Mouse (Mus musculus): ENCODE measurements around the gene Lingo3.

Gene Lingo3

DNA sequence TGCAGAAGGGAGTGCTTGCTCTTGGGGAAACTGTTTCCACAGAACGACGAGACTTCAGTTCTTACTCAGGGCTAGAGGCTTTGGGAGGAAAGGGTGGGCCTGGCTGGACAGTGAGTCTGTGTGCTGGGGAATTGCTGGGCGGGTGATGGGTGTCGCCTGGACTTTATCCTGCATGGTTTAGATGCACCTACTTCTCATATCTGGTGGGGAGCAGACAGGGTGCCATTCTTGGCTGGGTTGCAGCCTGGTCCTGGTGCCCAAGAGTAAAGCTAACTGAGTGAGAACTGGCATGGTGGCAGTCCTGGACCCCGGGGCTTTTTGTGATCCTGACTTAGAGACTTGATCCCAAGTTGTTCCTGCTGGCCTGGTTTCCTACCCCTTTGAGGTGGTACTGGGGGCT is 13.1 kb upstream of the Lingo3 start:
- CTCF ChIA-PET = interaction anchor here in 2 of 4 experiments (2.2 to 4.3 kb wide), 3 partner anchors 9 to 24 kb away, joined by 10 to 22 read pairs (median 10); no protein-coding TSS in a partner anchor
- POLR2A ChIA-PET = interaction anchor here in 3 of 4 experiments (0.7 to 6.4 kb wide), 13 partner anchors 8 to 483 kb away, joined by 3 to 49 read pairs (median 5); partner anchors contain the start of genes Gadd45b (in 2 of the 3) and Mknk2 (in 1 of the 3)

DNA sequence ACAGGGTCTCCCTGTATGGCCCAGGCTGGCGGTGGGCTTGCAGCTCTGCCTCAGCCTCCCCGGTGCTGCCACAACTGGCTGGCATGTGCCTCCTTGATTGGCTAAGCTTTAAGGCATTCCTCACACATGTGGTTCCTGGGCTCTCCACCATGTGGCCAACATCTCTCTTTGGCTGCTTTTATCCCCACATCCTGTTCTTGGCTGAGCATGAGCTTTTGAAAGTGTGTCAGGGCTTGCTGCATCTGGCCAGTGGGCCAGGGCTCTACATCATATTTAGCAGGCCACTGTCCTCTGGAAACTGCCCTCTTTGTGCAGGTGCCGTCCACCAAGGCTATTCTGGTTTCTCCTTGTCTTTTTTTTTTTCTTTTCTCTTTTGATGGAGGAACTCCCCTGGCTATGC is 12.4 kb upstream of the Lingo3 start:
- CTCF ChIA-PET = interaction anchor here in 3 of 4 experiments (0.6 to 4.3 kb wide), 5 partner anchors 19 to 374 kb away, joined by 4 to 22 read pairs (median 9); partner anchors contain the start of gene Atcay (in 1 of the 3)
- POLR2A ChIA-PET = interaction anchor here in 3 of 4 experiments (0.5 to 6.4 kb wide), 20 partner anchors 9 to 675 kb away, joined by 3 to 49 read pairs (median 5); partner anchors contain the start of genes Gadd45b (in 1 of the 3), Mknk2 (in 1 of the 3) and Tmprss9 (in 1 of the 3)

DNA sequence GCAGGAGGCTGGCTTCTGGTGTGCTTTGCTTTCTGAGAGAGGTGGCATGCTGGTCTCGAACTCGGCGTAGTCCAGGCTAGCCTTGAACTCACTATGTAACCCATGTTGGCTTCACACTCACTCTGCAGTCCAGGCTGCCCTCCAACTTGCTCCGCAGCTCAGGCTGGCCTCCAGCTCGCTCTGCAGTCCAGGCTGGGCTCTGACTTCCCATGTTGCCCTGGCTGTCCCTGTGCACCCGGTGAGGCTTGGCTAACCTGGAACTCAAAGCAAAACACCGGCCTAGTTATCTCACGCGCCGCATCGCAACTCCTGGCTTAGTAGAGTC is 11.9 kb upstream of the Lingo3 start:
- POLR2A ChIA-PET = interaction anchor here (0.5 to 6.4 kb wide), 35 partner anchors 9 to 180 kb away, joined by 3 to 49 read pairs (median 4); partner anchors contain the start of genes Ap3d1 (in 1 of the 4), Gadd45b (in 1 of the 4), Mknk2 (in 1 of the 4) and Tmprss9 (in 1 of the 4)
- CTCF ChIA-PET = interaction anchor here in 3 of 4 experiments (0.6 to 2.2 kb wide), 9 partner anchors 19 to 985 kb away, joined by 3 to 10 read pairs (median 5); partner anchors contain the start of gene Atcay (in 1 of the 3)

DNA sequence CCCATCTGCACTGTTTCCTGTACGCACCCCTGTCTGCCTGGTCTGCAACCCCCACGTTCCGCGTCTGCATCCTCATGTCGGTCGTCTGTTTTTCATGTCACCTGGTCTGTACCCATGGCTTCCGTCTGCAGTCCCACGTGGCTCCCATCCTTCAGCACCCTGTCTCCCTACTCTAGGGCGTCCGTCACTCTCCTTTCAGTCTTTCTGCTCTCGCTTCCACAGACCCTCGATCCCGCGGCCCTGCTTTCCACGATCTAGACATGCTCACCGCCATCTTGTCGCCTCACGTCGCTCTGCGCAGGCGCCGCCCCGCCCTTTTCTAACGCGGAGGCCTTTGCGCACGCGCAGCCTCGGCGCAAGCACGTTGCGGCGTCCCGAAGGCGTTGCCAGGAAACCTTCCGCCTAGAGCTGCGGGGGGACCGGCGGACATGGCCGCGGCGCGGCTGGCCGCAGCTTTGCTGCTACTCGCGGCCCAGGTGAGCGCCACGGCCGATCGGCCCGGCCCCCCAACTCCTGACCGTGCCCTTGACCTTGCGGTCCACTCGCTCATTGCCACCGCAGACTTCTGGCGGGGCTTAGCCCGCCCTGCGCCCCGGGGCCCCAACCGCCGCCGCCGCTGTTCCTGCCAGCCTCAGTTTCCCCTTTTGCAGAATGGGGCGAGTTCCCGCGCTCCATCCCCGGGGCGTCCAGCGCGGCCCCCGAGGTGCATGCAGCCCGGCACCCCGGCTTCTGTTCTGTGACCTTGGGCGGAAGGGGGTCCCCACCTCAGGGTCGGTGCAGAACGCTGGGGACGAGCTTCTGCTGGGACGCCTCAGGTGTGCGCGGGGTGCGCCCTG is 11.3 kb upstream of the Lingo3 start, which contains the start of the genes Lsm7 and Sppl2b:
Lsm7 (minus strand) TSS at position 297 of the 836 bp plus-strand sequence.
Sppl2b (plus strand) TSS at position 363 of the 836 bp plus-strand sequence.
- POLR2A ChIA-PET = interaction anchor here (0.5 to 6.4 kb wide), 35 partner anchors 8 to 180 kb away, joined by 3 to 49 read pairs (median 3); partner anchors contain the start of genes Ap3d1 (in 1 of the 4), Gadd45b (in 1 of the 4), Mknk2 (in 1 of the 4) and Tmprss9 (in 1 of the 4)
- CTCF ChIA-PET = interaction anchor here in 3 of 4 experiments (0.6 to 2.2 kb wide), 9 partner anchors 18 to 984 kb away, joined by 3 to 10 read pairs (median 4); no protein-coding TSS in a partner anchor

DNA sequence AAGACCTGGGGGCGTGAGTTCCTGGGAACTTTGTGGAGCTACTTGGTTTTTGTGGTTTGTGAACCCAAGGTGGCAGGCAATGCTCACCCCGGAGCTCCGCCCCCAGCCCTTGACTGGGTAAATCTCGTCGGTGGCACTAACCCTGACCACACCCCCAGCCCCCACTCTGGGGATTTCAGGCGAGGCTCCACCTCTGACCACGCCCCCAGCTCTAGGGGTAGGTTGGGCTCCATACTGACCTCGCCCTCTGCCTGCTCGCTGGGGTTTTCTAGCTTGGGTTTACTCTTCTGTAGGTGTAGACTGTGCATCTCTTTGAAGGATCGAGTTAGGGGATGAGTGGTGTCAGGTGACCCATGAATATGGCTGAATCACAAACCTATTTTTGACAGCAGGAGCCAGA is 4.7 kb upstream of the Lingo3 start:
- ChIA-PET CTCF (interaction anchor here (0.5 to 1.9 kb wide), 18 partner anchors 10 to 310 kb away, joined by 3 to 16 read pairs (median 4); no protein-coding TSS in a partner anchor), POLR2A (interaction anchor here (0.5 to 2.4 kb wide), 62 partner anchors 9 to 425 kb away, joined by 3 to 39 read pairs (median 4); partner anchors contain the start of genes Gadd45b (in 2 of the 4), Timm13 (in 2 of the 4), Tmprss9 (in 2 of the 4) and Adat3 (in 1 of the 4))

DNA sequence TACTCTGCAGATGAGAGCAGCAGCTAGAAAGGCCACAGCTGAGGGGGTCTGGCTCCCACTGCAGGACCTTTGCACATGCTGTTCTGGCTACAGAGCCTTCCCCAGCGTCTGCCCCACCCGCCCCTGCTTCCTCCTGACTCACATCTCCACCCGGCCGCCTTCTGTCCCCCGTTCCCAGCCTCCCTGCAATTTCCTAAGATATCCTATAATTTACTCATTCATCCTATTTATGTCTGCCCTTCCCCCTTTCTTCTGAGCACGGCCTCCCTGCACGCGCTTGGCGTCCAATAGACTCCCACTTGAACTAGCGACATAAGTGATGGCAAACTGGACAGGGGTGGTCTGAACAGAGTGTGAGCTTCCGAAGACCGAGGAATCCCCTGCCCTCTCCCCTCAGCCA is 1.9 kb upstream of the Lingo3 start:
- POLR2A ChIA-PET = interaction anchor here in 3 of 4 experiments (0.8 to 5.0 kb wide), 13 partner anchors 10 to 395 kb away, joined by 3 to 62 read pairs (median 4); partner anchors contain the start of genes Gadd45b (in 1 of the 3), Lsm7 (in 1 of the 3) and Sppl2b (in 1 of the 3)
- CTCF ChIA-PET = interaction anchor here in 2 of 4 experiments (0.6 to 1.5 kb wide), 3 partner anchors 30 to 98 kb away, joined by 3 to 6 read pairs (median 4); no protein-coding TSS in a partner anchor

DNA sequence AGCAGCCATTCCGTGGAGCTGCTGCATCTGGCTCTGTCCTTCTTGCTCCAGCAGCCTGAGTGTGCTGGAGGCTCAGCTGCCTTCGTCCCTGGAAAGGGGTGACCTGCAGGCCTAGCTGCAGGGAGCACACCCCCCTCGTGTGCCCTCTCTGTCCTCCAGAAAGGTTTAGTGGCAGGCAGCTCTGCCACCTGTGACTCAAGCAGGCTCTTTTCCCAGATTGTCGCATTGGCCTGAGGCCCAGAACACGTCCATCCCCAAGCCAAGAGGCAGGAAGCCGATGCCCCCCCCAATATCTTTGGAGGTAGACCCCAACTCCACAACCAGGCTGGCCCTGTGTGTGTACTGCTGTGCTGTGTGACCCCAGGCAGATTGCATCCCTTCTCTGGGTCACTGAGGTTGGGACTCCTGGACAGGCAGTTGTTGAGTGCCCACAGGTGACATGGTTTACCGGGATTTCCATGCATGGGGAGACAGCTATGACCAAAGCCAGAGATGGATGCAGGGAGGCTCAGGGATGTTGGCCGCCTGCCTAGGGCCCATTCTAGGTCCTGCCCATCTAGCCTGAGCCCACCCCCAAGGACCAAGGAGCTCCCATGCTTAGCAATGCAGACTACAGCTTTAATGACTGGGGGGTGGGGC is 1.3 kb upstream of the Lingo3 start:
- CTCF ChIA-PET = interaction anchor here (0.5 to 1.5 kb wide), 7 partner anchors 31 to 588 kb away, joined by 3 to 9 read pairs (median 3); no protein-coding TSS in a partner anchor

DNA sequence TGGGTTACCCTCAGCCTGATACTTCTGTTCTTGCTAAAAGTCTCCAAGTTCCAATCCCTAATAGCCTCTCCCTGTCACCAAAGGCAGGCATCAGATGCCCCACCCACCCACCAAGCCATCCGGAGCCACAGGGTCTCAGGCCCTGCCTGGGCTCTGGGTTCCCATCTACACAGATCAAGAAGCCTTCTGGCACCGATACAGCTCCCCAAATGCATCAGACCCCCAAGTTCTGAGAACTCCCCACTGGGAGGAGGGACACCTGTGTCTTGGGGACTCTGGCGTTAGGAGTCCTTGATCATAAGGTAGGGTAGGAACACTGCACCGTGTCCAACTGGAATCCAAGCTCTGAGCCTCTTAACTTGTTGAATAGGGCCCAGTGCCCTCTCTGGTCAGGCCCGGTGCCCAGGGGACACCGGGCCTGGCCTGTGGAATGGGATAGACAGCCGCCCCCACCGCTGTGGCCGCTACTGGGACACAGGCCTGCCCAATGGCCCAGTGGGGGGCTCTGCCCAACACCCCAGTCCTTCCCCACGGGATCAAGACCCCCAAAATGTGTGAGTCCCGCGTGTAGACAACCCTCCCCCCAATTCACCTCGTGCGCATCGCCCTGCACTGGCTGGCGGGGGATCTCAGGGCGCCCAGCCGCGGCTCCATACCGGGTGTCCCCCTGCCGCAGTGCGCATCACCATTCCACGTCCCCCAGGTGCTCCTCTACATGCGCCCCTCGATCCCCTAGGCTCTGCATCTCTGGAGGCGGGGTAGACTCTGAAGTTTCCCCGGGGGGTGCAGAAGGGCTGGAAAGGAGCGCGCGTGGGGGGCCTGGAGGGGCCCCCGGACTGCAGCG is 530 bp downstream of the Lingo3 start:
- ChIA-PET CTCF (interaction anchor here (0.6 to 1.3 kb wide), 5 partner anchors 32 to 120 kb away, joined by 3 read pairs; partner anchors contain the start of gene Gadd45b (in 1 of the 4)), POLR2A (interaction anchor here (0.5 to 5.0 kb wide), 21 partner anchors 8 to 792 kb away, joined by 3 to 62 read pairs (median 3); partner anchors contain the start of genes Gadd45b (in 2 of the 4), Lsm7 (in 1 of the 4) and Sppl2b (in 1 of the 4))

More for the DNA sequence above, 1.3 kb upstream of the Lingo3 start:
- POLR2A ChIA-PET = interaction anchor here (0.6 to 5.0 kb wide), 18 partner anchors 8 to 173 kb away, joined by 3 to 62 read pairs (median 4); partner anchors contain the start of genes Ap3d1 (in 1 of the 4), Gadd45b (in 1 of the 4), Jsrp1 (in 1 of the 4) and Lsm7 (in 1 of the 4)

DNA sequence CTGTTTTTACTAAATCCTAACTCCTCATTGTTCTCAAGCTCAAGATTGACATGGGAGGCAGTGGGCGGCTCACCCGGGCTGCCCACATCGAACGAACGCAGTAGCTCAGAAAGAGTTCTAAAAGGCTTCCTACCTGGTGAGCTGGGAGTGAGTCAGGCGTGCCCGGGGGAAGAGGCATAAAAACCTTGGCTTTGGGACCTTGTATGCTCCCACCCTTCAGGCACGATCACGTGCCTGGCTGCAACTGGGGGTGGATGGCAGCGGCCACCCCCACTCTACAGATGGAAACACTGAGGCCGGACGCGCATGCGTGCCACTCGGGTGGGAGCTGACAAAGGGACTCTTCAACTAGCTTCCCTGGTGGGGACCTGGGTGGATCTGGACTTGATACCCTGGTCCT is 1.5 kb downstream of the Lingo3 start:
- ChIA-PET POLR2A (interaction anchor here in 3 of 4 experiments (0.7 to 5.0 kb wide), 16 partner anchors 10 to 166 kb away, joined by 3 to 62 read pairs (median 3); partner anchors contain the start of genes Gadd45b (in 2 of the 3), Dot1l (in 1 of the 3), Lsm7 (in 1 of the 3) and Sppl2b (in 1 of the 3)), CTCF (interaction anchor here in 3 of 4 experiments (1.1 to 1.3 kb wide), 3 partner anchors 33 to 87 kb away, joined by 3 read pairs; partner anchors contain the start of gene Gadd45b (in 1 of the 3))

DNA sequence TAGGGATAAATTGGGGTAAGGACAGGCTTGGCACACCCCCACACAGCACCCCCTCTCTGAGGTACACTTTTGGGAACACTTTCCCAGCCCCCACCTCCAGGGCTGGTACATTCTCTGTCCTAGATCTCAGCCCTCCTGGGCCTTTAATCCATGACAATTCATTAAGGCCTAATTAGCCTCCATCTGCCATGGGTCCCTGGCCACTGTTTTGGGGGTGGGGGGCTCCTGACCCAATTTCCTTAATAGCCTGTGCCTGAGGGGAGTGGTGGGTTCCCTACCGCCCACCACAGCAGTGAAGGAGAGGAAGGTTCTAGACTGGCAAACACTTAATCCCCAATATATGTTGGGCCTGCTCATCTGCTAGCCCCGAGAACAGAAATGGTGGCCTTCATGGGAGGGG is 2.2 kb downstream of the Lingo3 start:
- ChIA-PET POLR2A (interaction anchor here in 3 of 4 experiments (0.7 to 5.0 kb wide), 8 partner anchors 10 to 101 kb away, joined by 3 to 62 read pairs (median 6); partner anchors contain the start of genes Dot1l (in 1 of the 3) and Gadd45b (in 1 of the 3)), CTCF (no interaction called here)

DNA sequence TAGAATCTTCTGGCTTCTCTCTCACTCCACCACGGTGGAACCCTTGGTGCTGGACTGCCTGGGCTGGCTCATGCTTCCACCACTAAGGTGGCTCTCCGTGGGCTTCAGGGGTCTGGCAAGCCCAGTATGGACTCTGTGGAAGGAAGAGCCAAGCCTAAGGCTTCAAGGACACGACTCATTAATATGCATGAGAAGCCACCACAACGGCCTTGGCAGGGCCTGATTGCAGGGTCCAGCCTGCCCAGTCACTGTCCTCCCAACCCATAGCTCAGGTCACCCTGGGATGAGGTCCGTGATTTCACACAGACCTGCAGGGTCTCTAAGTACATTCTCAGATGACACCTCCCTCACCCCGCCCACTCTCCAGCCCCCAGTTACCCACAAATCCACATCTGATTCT is 4.0 kb downstream of the Lingo3 start:
- POLR2A ChIA-PET = interaction anchor here (1.0 to 5.2 kb wide), 9 partner anchors 8 to 179 kb away, joined by 3 to 36 read pairs (median 3); no protein-coding TSS in a partner anchor

DNA sequence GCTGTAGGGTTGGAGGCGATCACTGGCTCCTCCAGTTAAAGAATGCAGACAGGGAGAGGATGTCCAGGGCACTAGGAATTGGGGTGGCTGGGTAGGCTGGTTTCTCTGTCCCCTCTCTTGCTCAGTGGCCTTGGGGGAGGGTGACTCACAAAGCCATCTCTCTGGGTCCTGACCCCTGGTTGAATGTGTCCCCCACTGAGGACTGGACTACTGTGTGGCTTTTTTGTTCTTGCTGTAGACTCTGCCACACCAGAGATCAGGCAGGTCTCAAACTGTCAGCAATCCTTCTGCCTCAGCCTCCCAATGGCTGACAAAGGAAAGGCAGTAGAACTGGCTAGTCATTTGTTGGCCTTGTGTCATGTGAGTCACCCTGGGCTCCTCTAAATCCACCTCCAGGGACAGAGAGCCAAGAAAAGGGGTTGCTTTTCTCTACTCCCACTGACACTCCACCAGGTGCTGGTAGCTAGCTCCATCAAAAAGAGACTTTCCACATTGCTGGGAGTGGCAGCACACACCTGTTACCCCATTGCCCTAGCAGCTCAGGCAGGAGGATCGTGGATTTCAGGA is 5.4 kb downstream of the Lingo3 start:
- POLR2A ChIA-PET = interaction anchor here in 3 of 4 experiments (0.6 to 5.2 kb wide), 11 partner anchors 8 to 249 kb away, joined by 3 to 36 read pairs (median 6); partner anchors contain the start of gene Gadd45b (in 1 of the 3)
- CTCF ChIA-PET = interaction anchor here in 2 of 4 experiments (0.6 to 3.7 kb wide), 2 partner anchors 31 to 42 kb away, joined by 3 to 17 read pairs; no protein-coding TSS in a partner anchor

More for the DNA sequence above, 4.0 kb downstream of the Lingo3 start:
- CTCF ChIA-PET = interaction anchor here in 2 of 4 experiments (1.0 to 1.2 kb wide), 3 partner anchors 41 to 242 kb away, joined by 3 to 6 read pairs (median 3); no protein-coding TSS in a partner anchor

DNA sequence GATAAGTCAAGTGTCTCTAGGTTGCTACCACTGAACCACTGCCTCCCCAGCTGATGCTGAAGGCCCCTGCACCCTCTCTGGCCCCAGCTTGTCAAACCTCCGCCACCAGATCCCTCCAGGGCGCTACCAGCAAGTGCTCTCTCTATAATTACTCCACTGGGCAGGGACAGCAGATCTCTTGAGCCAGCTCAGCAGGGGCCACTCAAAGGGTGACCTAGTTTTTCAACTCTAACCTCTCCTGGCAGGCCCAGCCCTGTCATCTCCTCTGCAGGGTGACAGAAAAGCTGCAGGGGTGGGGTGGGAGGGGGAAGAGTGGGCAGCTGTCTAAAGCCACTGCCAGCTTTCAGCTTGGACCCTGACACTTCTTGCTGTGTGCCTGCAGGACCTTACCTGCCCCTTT is 6.0 kb downstream of the Lingo3 start:
- CTCF ChIA-PET = interaction anchor here in 2 of 4 experiments (0.6 to 3.7 kb wide), 4 partner anchors 18 to 206 kb away, joined by 3 to 17 read pairs (median 4); partner anchors contain the start of genes Lsm7 (in 1 of the 2) and Sppl2b (in 1 of the 2)

DNA sequence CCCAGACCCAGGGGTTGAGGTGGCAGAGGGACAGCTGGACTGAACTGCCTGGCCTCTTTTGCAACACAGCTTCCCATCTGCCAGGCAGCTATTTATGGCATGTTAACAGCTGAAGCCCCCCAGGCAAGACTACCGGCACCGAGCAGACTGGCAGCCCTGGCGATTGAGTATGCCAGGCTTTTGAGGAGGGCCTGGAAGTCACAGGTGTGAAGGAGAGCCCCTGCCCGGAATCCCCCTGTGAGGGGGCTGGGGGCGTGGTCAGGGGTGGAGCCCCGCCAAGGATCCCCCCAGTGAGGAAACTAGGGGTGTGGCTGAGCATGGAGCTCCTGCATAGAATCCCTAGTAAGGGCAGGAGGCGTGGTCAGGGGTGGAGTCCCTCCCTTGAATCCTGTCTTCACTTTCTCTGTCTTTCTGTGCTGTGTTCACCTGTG is 6.9 kb downstream of the Lingo3 start:
- POLR2A ChIA-PET = interaction anchor here in 3 of 4 experiments (0.6 to 5.2 kb wide), 17 partner anchors 8 to 181 kb away, joined by 3 to 36 read pairs (median 5); partner anchors contain the start of gene Gadd45b (in 2 of the 3)
- CTCF ChIA-PET = interaction anchor here in 3 of 4 experiments (0.6 to 3.7 kb wide), 8 partner anchors 18 to 473 kb away, joined by 3 to 17 read pairs (median 4); partner anchors contain the start of genes Amh (in 1 of the 3), Lsm7 (in 1 of the 3) and Sppl2b (in 1 of the 3)

More for the DNA sequence above, 6.0 kb downstream of the Lingo3 start:
- POLR2A ChIA-PET = interaction anchor here in 3 of 4 experiments (0.5 to 5.2 kb wide), 11 partner anchors 8 to 807 kb away, joined by 3 to 36 read pairs (median 9); partner anchors contain the start of gene Gadd45b (in 2 of the 3)

DNA sequence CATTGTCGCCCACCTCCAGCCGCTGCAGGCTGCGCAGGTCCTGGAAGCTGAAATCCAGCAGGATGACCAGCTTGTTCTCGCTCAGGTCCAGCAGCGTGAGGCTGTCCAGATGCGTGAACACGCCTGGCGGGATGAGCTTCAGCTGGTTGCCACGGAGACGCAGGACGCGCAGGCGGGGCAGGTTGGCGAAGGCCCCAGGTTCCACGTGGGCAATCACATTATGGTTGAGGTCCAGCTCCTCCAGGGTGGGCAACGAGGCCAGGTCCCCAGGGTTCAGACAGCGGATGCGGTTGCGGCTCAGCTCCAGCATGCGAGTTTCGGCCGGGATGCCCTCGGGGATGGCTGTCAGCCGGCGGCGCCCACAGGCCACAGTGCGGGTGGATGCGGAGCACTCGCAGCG is 8.2 kb downstream of the Lingo3 start:
- ChIA-PET POLR2A (interaction anchor here (0.5 to 3.7 kb wide), 23 partner anchors 8 to 518 kb away, joined by 3 to 15 read pairs (median 3); partner anchors contain the start of genes Gadd45b (in 2 of the 4), Sppl2b (in 2 of the 4), Lingo3 (in 1 of the 4) and Slc39a3 (in 1 of the 4)), CTCF (interaction anchor here (0.6 to 3.7 kb wide), 5 partner anchors 30 to 1067 kb away, joined by 3 to 17 read pairs (median 5); partner anchors contain the start of gene Amh (in 1 of the 4))

All from embryonic stem cell, embryonic (primary cell).